Mouse (Mus musculus) C2C12 (cell line): ENCODE measurements around the gene Ccser2.
A peak's percentile ranks its signal among the peaks of the same experiment; 100 is the strongest.

Experiments used
- CTCF ChIP-seq: IDR thresholded peaks from one replicate; pipeline ENCODE4 v1.5.1; 2011; ENCODE audit not compliant: control insufficient read depth, insufficient read depth, insufficient read length
- MAX ChIP-seq: IDR thresholded peaks from one replicate; pipeline ENCODE4 v1.6.1; 2011; ENCODE audit warnings: mild to moderate bottlenecking, control low read depth
- MYOD1 ChIP-seq: IDR thresholded peaks from one replicate; pipeline ENCODE4 v1.6.1; 2011; ENCODE audit warnings: low read depth; ENCODE audit not compliant: control insufficient read depth, insufficient read length
- MYOG ChIP-seq: IDR thresholded peaks from one replicate; pipeline ENCODE4 v1.6.1; 2011; ENCODE audit not compliant: control insufficient read depth, insufficient read length; ENCODE audit errors: extremely low read depth
- USF1 ChIP-seq: IDR thresholded peaks from one replicate; pipeline ENCODE4 v1.6.1; 2011; ENCODE audit warnings: low read depth, mild to moderate bottlenecking, control low read depth, moderate library complexity

DNA sequence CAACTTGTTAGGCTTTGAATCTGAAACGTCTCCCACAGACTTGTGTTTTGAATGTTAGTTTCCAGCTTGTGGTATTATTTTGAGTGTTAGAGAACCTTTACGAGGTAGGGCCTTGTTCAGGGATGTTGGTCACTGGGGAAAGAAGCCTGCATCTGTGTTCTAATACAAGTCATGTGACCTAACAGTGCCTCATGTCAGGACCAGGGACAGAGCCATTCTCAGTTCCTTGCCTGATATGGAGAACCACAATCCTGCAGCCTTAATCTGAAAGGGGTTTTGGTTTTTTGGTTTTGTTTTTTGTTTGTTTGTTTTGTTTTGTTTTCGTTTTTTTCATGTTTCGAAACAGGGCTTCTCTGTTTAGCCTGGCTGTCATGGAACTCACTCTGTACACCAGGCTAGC, 115.6 kb downstream of the Ccser2 start:
- TF ChIP-seq CTCF: no peak
- TF ChIP-seq USF1: peak; percentile 81
- TF ChIP-seq MAX: no peak
- TF ChIP-seq MYOD1: no peak
- no peak for TF ChIP-seq MYOG
